Mouse (Mus musculus) c-Kit-negative CD71-positive TER-119-positive erythroid progenitor cells, embryonic 14.5 days (primary cell): ENCODE measurements around the gene Gm4131.
"Not testable (repeated sequence)": the region's sequence is repeated elsewhere in the genome, so short reads cannot be mapped to it uniquely, and the experiment has no call there.

Experiments
- DNase-seq: peaks from one replicate; pipeline ENCODE4 v3.0.0-alpha.2; 2013; ENCODE audit warnings: low read depth, low spot score

The Gm4131 gene

GRCm38 (mm10) chr14:62566821-62567220, at the start of gene Gm4131:
Gene Gm4131, minus strand, starts transcription at chr14:62566921.
- not testable (repeated sequence) for DNase-seq

GRCm38 (mm10) chr14:62609904-62610303, 43.2 kb upstream of the Gm4131 start:
- DNase-seq, result no peak

- DNase-seq, result no peak
Measured at GRCm38 (mm10) chr14:62607791-62608196, 41.1 kb upstream of the Gm4131 start.

- no peak for DNase-seq
Measured at GRCm38 (mm10) chr14:62602869-62603268, 36.1 kb upstream of the Gm4131 start.

- DNase-seq, result no peak
Measured at GRCm38 (mm10) chr14:62602271-62602670, 35.5 kb upstream of the Gm4131 start.

GRCm38 (mm10) chr14:62600109-62600522, 33.4 kb upstream of the Gm4131 start:
- DNase-seq, result no peak

GRCm38 (mm10) chr14:62585338-62585737, 18.6 kb upstream of the Gm4131 start:
- DNase-seq, result no peak

- no peak for DNase-seq
Measured at GRCm38 (mm10) chr14:62584637-62585036, 17.9 kb upstream of the Gm4131 start.

- no peak for DNase-seq
Measured at GRCm38 (mm10) chr14:62581768-62582167, 15.0 kb upstream of the Gm4131 start.

GRCm38 (mm10) chr14:62580945-62581344, 14.2 kb upstream of the Gm4131 start:
- peak; percentile 1 for DNase-seq

- DNase-seq, result no peak
Measured at GRCm38 (mm10) chr14:62575862-62576261, 9.1 kb upstream of the Gm4131 start.

- DNase-seq, result no peak
Measured at GRCm38 (mm10) chr14:62574906-62575305, 8.2 kb upstream of the Gm4131 start.

GRCm38 (mm10) chr14:62573454-62573853, 6.7 kb upstream of the Gm4131 start:
- DNase-seq, result no peak

- no peak for DNase-seq
Measured at GRCm38 (mm10) chr14:62570299-62570698, 3.6 kb upstream of the Gm4131 start.

- no peak for DNase-seq
Measured at GRCm38 (mm10) chr14:62569463-62569862, 2.7 kb upstream of the Gm4131 start.

- DNase-seq, result no peak
Measured at GRCm38 (mm10) chr14:62563679-62564078, 3.0 kb downstream of the Gm4131 start.

GRCm38 (mm10) chr14:62561875-62562748, 4.6 kb downstream of the Gm4131 start:
- DNase-seq, result no peak

GRCm38 (mm10) chr14:62557111-62557510, 9.6 kb downstream of the Gm4131 start:
- no peak for DNase-seq

- DNase-seq, result no peak
Measured at GRCm38 (mm10) chr14:62555840-62556810, 10.6 kb downstream of the Gm4131 start.

GRCm38 (mm10) chr14:62555309-62555829, 11.4 kb downstream of the Gm4131 start, which contains the start of gene Fam124a:
Gene Fam124a, plus strand, starts transcription at chr14:62555737.
- DNase-seq, result no peak

GRCm38 (mm10) chr14:62553786-62554185, 12.9 kb downstream of the Gm4131 start:
- DNase-seq, result no peak

GRCm38 (mm10) chr14:62552771-62553170, 13.9 kb downstream of the Gm4131 start:
- no peak for DNase-seq
